Mouse (Mus musculus) liver, adult 2 months (tissue): ENCODE measurements around the gene Nat14. TPM values are rescaled to one million over a fixed set of nuclear protein-coding genes. Genes with fewer than 3 reads are reported as not detected.

Source experiments
- DNase-seq: peaks from one replicate; pipeline ENCODE4 v3.0.0-alpha.2; 2011; ENCODE audit warnings: low read depth, low spot score; ENCODE audit errors: extremely low read depth
- H3K27ac ChIP-seq: fragments of 200-500 bp; replicated peaks from 2 replicates; pipeline ENCODE4 v1.5.1; 2012; ENCODE audit warnings: low read depth, mild to moderate bottlenecking, control low read depth, inconsistent platforms, low read length; ENCODE audit not compliant: insufficient read depth
- H3K27me3 ChIP-seq: fragments of 200-500 bp; 2 replicates; pipeline ENCODE4 v1.6.1; 2012; ENCODE audit warnings: mild to moderate bottlenecking, moderate library complexity, low read length, inconsistent platforms; ENCODE audit not compliant: control insufficient read depth, insufficient read depth
- H3K36me3 ChIP-seq: fragments of 200-500 bp; 2 replicates; pipeline ENCODE4 v1.6.1; 2012; ENCODE audit warnings: low read length, inconsistent platforms; ENCODE audit not compliant: control insufficient read depth, insufficient read depth
- H3K4me1 ChIP-seq: fragments of 200-500 bp; 2 replicates; pipeline ENCODE4 v1.6.1; 2011; ENCODE audit warnings: low read length; ENCODE audit not compliant: control insufficient read depth, insufficient read depth
- H3K4me3 ChIP-seq: fragments of 200-500 bp; 2 replicates; pipeline ENCODE4 v1.5.1; 2011; ENCODE audit warnings: low read depth, mild to moderate bottlenecking, control low read depth, low read length, moderate library complexity; ENCODE audit not compliant: insufficient read depth
- H3K79me2 ChIP-seq: fragments of 200-500 bp; 2 replicates; pipeline ENCODE4 v1.6.1; 2012; ENCODE audit warnings: inconsistent platforms, mild to moderate bottlenecking, low read length, moderate library complexity; ENCODE audit not compliant: control insufficient read depth, insufficient read depth
- H3K9ac ChIP-seq: fragments of 200-500 bp; 2 replicates; pipeline ENCODE4 v1.6.1; 2012; ENCODE audit warnings: low read depth, mild to moderate bottlenecking, control low read depth, inconsistent platforms, low read length
- CTCF ChIP-seq: fragments of 200-500 bp; IDR thresholded peaks from 2 replicates; pipeline ENCODE4 v1.5.1; 2011; ENCODE audit warnings: low read depth, low read length, control low read depth
- POLR2A ChIP-seq: fragments of 200-500 bp; IDR thresholded peaks from 2 replicates; pipeline ENCODE4 v1.6.1; 2011; ENCODE audit warnings: low read length, control low read depth; ENCODE audit not compliant: insufficient read depth; ENCODE audit errors: extremely low read depth
- WGBS: fragments of 180-500 bp; shearing (Covaris S2); methylation state at CpG from one replicate; pipeline ENCODE4 v1.1.7; 2018; 5-methylcytosine and 5-hydroxymethylcytosine counted together
- polyA plus RNA-seq: library from polyadenylated mRNA; depleted of rRNA; stranded (reverse); fragments of >200 nt; gene quantifications from 2 replicates; pipeline ENCODE4 v1.2.3, GENCODE M21; 2012
- total RNA-seq: library from RNA; depleted of rRNA; stranded (reverse); fragments of >200 nt; gene quantifications from 2 replicates; pipeline ENCODE4 v1.2.3, GENCODE M21; 2014

Nat14 gene
- total and polyA plus RNA-seq, 2 experiments, result 0.28 to 0.75 TPM

- WGBS, result 41% methylated on average over 5 of the region's 5 CpGs
These were observed 20.8 kb downstream of the Nat14 start for GRCm38 (mm10) chr7:4942673-4943072.

GRCm38 (mm10) chr7:4943223-4943815 is 21.5 kb downstream of the Nat14 start:
- Histone ChIP-seq H3K36me3 (no peaks in the 10 kb centered on the region), H3K9ac (peak overlapping the region; percentile 16), H3K4me1 (no peaks in the 10 kb centered on the region), H3K27me3 (no peaks in the 10 kb centered on the region), H3K4me3 (peak overlapping the region; percentile 45), H3K27ac (no peak overlapping the region), H3K79me2 (no peaks in the 10 kb centered on the region)
- 7% methylated on average over 15 of the region's 15 CpGs for WGBS
- TF ChIP-seq POLR2A (no peak), CTCF (peak; percentile 98)
- DNase-seq, result peak; percentile 92

More at GRCm38 (mm10) chr7:4942673-4943072, 20.8 kb downstream of the Nat14 start:
- Histone ChIP-seq H3K9ac (no peak overlapping the region), H3K79me2 (no peaks in the 10 kb centered on the region), H3K36me3 (no peaks in the 10 kb centered on the region), H3K4me1 (no peaks in the 10 kb centered on the region), H3K27me3 (no peaks in the 10 kb centered on the region), H3K4me3 (no peak overlapping the region), H3K27ac (no peak overlapping the region)
- DNase-seq, result no peak
- TF ChIP-seq CTCF (no peak), POLR2A (no peak)

- H3K79me2 ChIP-seq, result no peaks in the 10 kb centered on the region
- no peak overlapping the region for H3K4me3 ChIP-seq
- TF ChIP-seq CTCF, result no peak
- no peak for TF ChIP-seq POLR2A
- H3K36me3 ChIP-seq, result no peaks in the 10 kb centered on the region
- H3K4me1 ChIP-seq, result no peaks in the 10 kb centered on the region
- DNase-seq, result peak; percentile 10
- no peak overlapping the region for H3K9ac ChIP-seq
- H3K27me3 ChIP-seq, result no peaks in the 10 kb centered on the region
- no peak overlapping the region for H3K27ac ChIP-seq
- WGBS, result 8% methylated on average over 2 of the region's 2 CpGs
These were observed 26.0 kb downstream of the Nat14 start for GRCm38 (mm10) chr7:4947855-4948254.

- Histone ChIP-seq H3K27me3 (no peaks in the 10 kb centered on the region), H3K27ac (no peak overlapping the region), H3K79me2 (no peaks in the 10 kb centered on the region), H3K9ac (no peak overlapping the region), H3K4me3 (no peak overlapping the region), H3K36me3 (no peaks in the 10 kb centered on the region), H3K4me1 (no peaks in the 10 kb centered on the region)
- TF ChIP-seq POLR2A, result no peak
- no peak for TF ChIP-seq CTCF
- DNase-seq, result no peak
- 13% methylated on average over 6 of the region's 6 CpGs for WGBS
These were observed 26.6 kb downstream of the Nat14 start for GRCm38 (mm10) chr7:4948386-4948785.

- no peaks in the 10 kb centered on the region for H3K27me3 ChIP-seq
- no peaks in the 10 kb centered on the region for H3K79me2 ChIP-seq
- H3K4me3 ChIP-seq, result no peak overlapping the region
- 84% methylated on average over 19 of the region's 19 CpGs for WGBS
- no peaks in the 10 kb centered on the region for H3K36me3 ChIP-seq
- H3K9ac ChIP-seq, result no peak overlapping the region
- no peaks in the 10 kb centered on the region for H3K4me1 ChIP-seq
- no peak for DNase-seq
- TF ChIP-seq CTCF, result no peak
- TF ChIP-seq POLR2A, result no peak
- no peak overlapping the region for H3K27ac ChIP-seq
These were observed 28.9 kb downstream of the Nat14 start for GRCm38 (mm10) chr7:4950561-4951342.
